Mouse (Mus musculus) left cerebral cortex, postnatal 10 days (tissue): ENCODE data around the gene Extl2. TPM values are rescaled to one million over a fixed set of nuclear protein-coding genes. Genes with fewer than 3 reads are reported as not detected.
A peak's percentile ranks its signal among the peaks of the same experiment; 100 is the strongest.

Experiments used
- DNase-seq, 2 experiments: peaks; one replicate each; pipeline ENCODE4 v3.0.0; 2021 to 2022; ENCODE audit warnings: low spot score in 2 of 2, mixed read lengths in 1 of 2; ENCODE audit errors: extremely low spot score in 1 of 2
- intact Hi-C: fragments of 180-260 bp; cut with DNase I; formaldehyde crosslinking; loops from one replicate; pipeline ENCODE4 v1.15.1; 2025
- total RNA-seq, 2 experiments: library from RNA; stranded (reverse); gene quantifications; 2 replicates each; pipeline ENCODE4 v1.2.3; 2021

Extl2 gene
- total RNA-seq, 2 experiments from 2014 or later, result 62.4 to 67.1 TPM

DNA sequence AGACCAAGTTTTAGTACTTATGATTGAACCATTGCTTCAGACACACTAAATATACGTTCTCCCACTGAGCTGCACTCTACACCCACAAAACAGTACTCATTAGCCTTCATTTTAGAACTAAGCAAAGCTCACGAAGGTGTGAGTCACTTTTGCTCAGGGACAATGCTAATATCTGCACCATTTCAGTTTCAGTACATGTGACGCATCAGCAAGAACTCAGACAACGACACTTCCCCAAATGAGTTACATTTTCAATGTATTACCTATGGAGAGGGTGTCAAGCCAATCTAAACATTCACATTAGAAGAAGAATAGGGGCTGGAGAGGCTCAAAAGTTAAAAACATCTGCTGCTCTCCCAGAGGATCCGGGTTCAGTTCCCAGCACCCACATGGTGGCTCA lies 10.3 kb upstream of the Extl2 start:
- DNase-seq, result no peak
- intact Hi-C loops, result no loop called here

DNA sequence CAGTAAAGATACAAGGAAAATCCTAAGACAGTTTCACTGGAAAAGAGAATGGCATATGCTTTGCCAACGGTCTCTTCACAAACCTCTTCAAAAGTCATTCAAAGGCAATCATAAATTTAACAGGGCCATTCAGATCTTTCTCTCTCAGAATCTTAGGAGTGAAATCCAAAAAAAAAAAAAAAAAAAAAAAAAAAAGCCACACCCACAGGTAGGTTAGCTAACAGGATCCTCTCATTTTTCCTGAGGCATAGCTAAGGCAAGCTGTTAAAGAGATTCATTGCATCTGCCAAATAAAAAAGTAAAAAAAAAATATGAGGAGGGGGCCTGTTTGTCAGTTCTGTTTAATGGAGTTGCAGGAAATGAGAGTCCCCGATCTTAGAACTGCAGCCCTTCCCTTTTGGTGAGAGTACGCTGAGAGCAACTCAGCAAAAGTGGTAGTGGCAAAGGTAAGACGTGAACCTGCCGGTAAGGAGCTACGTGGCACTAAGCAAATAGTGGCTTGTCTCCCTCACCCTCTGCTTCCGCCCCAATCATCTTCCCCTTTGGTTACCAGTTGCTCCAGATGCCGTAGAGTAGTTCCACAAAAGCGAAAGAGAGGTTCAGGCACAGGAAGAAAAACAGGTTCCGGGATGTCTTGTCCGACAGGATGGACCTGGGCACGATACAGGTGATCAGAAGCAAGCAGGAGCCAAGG lies 831 bp upstream of the Extl2 start:
- intact Hi-C loops, result no loop called here
- DNase-seq, result no peak

DNA sequence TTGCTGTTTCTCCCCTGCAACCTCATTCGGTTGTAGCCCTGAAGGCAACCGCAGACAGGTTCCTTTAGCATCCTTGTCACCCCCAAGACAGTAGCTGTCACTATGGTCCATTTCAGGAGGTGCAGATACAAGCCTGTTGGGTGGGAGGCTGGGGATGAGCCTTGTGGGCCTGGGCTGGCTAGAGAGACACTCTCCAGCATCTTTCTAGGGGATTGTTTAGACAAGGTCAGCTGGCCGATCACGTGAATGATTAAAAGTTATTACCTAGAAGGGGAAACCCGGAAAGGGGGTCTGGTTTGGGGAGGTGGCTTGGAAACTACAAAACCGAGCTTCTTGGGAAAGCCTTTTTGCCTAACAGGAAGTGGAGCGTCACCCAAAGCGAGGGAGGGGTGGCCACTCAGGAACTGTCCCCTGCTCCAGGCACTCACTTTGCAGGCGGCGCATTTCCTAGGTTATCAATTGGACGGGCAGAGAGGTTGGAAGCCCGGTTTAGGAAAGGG lies 729 bp downstream of the Extl2 start:
- peak; percentile 79 to 87 for DNase-seq
- intact Hi-C loops, result no loop called here

DNA sequence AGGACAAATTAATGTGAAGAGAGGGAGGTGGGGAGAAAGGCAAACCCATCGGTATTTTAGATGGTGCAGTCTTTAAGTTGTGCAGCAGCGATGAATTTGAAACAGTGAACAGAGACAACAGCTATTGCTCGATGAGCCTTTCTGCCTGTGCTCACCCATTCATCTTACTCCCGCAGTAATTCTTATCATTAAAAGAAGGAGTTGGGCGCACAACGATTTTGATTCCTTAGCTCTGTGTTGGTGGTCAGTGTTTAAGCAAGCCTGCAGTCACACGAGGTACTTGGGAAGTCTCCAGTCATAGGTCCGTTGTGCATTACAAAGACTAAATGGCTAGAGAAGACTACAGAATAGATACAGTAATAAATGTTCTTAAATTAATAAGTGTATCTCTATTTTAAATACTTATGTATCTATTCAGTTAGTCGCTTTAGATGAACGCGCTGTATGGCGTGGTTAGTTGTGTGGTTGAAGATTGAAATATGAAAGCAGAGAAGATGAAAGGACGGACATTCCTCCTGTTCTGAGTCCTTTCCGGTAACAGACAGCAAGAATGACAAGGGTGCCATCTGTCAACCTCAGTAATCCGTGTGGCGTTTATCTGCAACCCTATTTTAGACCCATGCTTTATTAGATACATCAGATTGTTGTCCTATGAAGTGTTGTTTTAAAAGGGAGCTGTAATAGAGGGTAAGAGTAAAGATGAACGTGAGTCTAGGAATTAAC lies 2.5 kb downstream of the Extl2 start:
- DNase-seq, result no peak
- intact Hi-C loops, result no loop called here

DNA sequence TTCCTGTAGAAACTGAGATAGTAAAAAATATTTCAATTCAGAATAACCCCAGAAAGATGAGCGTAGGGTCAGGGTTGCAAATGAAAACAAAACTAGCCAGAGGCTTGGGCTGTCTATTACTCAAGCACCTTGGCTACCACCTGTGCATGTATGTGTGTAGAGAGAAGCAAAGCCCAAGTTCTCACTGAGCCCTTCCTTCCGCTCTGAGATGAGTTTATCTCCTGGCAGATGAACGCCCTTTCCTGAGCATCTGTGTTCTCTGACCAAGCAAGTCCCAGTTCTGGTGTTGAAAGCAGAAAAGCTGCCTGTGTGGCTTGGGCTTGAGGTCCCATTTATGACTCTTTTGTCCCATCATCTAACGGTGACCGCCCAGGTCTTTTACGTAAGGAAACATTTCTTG lies 7.6 kb downstream of the Extl2 start:
- intact Hi-C loops, result no loop called here
- DNase-seq, result no peak

DNA sequence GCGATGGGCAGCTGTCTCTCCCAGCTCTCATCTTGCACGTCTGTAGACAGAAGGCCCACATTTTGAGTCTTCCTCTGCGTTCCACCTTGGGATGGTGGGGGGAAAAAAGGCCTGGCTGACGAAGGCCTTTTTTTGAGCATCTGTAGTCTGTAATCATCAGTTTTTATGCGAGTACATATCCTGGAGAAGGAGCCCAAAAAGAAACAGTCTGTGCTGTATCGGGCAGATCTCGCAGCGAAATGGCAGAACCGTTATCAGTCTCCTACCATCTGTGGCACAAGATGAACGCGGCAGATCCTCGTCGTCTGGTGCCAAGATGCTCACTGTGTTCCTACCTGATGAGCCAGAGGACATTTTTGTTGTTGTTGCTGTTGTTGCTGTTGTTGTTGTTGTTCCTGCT lies 8.9 kb downstream of the Extl2 start:
- intact Hi-C loops, result no loop called here
- DNase-seq, result peak in 1 of 2 experiments; percentile 27

DNA sequence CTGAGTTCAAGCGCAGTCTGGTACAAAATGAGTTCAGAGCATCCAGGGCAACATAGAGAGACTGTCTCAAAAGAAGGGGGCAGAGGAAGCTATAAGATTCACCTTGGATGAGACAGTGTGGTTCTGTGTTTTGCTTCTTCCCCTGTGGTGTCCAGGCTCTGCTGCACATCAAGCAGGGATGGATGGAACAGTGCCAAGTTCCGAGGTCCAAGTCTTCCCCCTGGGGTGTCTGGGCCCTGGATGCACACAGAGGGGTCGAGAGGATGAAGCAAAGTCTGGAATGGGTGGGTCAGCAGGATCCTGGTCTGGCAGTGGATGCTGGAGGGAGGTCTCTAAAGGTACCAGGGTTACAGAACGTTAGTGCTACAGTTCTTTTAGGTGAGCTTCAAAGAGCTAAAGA lies 11.3 kb downstream of the Extl2 start:
- peak in 1 of 2 experiments; percentile 33 for DNase-seq
- intact Hi-C loops, result no loop called here

DNA sequence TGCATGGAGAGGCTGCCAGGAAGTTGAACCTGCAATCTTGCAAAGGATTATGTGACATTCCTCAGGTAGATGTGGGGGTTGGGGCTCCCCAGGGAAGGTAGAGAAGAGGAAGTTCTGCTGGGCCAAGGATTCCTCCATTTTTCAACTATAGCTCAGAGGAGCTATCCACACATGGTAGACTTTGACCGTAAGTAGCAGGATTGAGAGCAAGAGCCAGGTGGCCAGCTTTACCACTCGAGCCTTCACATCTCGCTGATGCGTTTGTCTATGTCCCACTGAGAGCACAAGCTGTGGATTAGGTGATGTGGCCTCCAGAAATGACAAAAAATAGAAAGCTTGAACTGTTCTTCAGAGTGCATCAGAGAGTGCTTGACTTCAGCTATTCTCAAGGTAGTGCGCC lies 11.9 kb downstream of the Extl2 start:
- intact Hi-C loops, result no loop called here
- no peak for DNase-seq

DNA sequence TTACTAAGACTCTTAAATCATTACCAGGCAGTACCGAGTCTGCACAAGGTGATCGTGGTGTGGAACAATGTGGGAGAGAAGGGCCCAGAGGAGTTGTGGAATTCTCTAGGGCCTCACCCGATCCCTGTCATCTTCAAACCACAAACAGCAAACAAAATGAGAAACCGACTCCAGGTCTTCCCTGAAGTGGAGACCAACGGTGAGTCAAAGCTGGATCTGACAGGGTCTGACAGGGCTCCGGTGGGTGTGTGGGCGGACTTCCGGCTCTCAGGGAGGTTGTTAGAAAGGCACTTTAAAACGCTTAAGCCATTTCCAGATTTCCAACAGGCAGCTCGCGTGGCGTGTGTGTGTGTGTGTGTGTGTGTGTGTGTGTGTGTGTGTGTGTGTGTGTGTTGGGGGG lies 17.0 kb downstream of the Extl2 start:
- no peak for DNase-seq
- intact Hi-C loops, result no loop called here

DNA sequence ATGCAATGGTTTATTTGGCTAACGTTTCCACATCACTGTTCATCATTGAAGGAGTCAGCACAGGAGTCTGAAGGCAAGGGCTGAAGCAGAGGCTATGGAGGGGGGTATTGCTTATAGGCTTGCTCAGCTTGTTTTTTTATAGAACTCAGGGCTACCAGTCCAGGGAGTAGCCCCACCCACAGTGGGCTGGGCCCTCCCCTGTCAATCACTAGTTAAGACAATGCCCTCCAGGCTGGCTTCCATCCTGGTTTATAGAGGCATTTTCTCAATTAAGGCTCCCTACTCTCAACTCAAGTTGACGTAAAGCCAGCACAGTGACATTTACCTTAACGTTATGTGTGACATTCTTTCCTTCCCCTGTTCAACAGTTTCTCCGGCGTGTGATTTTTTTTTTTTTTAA lies 17.4 kb downstream of the Extl2 start:
- intact Hi-C loops, result no loop called here

DNA sequence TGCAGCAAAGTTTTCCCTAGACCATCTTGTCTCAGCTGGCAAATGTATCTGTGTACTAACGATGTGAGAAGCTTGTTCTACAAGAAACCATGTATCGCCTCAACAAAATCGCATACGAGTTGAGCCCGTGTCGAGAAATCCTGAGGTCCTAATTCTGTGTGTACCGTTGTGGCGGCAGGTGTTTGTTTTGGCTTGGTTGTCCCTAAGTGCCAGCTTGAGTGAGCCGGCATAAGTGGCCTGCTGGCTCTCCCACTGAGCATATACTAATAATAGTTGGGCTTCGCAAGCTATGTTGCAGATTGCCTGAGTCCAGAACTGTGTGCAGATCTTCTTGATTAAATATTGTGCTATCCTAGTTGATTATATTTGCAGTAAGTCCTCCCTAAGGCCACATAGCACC lies 18.4 kb downstream of the Extl2 start:
- no peak for DNase-seq

More for the DNA sequence above, 17.4 kb downstream of the Extl2 start:
- DNase-seq, result no peak

DNA sequence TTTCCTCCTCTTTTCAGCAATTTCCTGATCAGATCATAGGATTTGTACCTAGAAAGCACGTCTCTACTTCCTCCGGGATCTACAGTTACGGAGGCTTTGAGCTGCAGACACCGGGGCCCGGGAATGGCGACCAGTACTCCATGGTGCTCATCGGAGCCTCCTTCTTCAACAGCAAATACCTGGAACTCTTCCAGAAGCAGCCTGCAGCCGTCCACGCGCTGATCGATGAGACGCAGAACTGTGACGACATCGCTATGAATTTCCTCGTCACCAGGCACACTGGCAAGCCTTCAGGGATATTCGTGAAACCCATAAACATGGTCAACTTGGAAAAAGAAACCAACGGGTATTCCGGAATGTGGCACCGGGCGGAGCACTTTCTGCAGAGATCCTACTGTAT lies 19.7 kb downstream of the Extl2 start:
- no peak for DNase-seq
- intact Hi-C loops, result no loop called here

More for the DNA sequence above, 18.4 kb downstream of the Extl2 start:
- intact Hi-C loops, result no loop called here

DNA sequence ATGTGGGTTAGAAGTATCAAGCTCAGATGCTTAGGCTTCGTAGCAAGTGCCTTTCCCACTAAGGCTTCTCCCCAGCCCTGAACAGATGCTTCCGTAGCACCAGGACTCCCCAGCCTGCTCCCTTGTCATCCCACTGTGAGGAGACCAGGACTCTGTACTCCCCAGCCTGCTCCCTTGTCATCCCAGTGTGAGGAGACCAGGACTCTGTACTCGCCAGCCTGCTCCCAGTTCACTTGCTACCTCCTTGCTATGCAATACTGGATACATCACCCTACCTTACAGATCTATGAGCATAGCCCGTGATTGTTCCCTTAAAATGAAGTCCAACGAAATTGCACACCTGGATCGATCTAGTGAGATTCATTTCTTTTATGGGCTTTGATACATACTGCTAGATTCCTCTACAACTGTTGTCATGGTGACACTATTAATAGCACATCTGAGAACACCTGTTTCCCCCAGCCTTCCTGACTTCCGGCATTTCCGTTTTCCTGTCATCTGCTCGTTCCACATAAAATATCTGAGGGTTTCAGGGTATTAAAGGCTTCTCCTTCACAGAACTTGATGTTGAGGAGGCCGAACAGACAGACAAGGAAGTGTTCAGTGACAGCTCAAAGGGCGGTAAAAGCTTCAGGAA lies 23.0 kb downstream of the Extl2 start:
- intact Hi-C loops, result no loop called here
- DNase-seq, result no peak

DNA sequence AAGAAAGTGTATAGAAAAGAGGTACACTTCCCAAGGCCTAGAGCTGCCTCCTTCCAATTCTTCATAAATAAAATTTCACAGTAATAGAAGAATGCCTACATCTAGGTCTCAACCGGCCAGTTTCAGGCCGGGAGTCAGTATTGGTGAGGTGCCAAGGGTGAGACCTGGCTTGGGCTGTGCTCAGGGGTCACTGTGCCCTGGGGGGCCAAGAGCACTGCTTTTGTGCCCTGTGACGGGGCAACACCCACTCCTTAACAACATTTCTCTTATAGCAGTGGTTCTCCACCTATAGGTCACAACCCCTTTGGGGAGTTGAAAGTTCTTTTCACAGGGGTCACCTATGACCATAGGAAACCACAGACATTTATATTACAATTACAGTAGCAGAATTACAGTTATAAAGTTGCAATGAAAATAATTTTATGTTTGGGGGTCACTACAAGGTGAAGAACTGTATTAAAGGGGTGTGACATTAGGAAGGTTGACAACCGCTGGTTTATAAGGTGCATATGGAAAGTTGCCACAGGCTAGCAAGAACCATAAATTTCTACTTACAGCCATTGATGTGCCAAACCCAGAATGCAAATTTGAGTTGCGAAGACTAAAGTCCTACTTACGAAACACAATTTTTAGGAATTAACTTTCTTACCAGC lies 26.1 kb downstream of the Extl2 start:
- DNase-seq, result no peak
- intact Hi-C loops, result no loop called here

DNA sequence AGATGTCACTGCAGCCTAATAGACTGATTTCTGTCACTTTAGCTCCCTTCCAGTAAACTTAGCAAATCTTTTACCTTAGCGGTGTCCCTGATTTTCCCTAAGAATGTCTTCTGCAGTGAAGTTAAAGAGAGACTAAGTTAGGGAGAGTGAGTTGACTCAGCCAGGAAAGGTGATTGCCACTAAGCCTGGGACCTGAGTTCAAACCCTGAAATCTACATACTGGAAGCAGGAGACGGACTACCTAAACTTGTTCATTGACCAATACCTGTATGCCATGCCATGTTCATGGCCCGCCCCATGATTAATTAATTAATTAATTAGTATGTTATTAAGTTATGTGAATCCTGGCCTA lies 26.6 kb downstream of the Extl2 start:
- peak in 1 of 2 experiments; percentile 50 for DNase-seq
- intact Hi-C loops, result no loop called here

DNA sequence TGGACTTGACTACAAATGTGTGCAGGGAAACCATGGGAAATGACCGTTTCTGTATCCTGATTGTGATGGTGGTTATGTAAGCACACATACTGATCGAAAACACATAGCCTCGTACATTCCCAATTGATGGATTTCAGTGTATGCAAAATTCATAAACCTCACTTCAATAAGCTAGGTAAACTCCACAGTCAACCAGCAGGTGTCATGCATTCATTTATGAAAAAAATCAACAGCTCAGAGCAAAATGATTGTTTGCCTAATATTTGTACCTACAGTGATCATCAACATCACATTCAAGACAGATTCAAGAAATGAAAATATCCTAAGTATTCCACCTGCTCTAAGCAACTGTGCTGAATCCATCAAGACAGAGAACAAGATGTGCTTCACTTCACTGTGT lies 33.5 kb downstream of the Extl2 start:
- no peak for DNase-seq
- intact Hi-C loops, result loop anchor here (5.0 kb wide), 1 partner anchor 212 kb away; the partner anchor contains the start of gene Gpr88

DNA sequence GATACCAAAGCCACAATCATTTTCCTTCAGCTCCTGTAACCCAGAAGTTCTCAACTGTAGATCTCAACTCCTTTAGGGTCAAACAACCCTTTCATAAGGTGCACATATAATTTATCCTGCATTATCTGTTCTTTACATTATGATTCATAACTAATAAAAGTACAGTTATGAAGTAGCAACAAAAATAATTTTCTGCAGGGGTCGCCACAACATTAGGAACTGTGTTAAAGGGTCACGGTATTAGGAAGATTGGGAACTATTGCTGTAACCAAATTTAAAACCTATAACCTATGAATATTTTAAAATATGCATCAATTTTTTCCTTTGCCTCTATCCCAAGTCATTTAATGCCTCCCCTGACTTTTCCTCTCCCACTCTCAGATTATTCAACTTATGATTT lies 38.7 kb downstream of the Extl2 start:
- no peak for DNase-seq
- intact Hi-C loops, result no loop called here

DNA sequence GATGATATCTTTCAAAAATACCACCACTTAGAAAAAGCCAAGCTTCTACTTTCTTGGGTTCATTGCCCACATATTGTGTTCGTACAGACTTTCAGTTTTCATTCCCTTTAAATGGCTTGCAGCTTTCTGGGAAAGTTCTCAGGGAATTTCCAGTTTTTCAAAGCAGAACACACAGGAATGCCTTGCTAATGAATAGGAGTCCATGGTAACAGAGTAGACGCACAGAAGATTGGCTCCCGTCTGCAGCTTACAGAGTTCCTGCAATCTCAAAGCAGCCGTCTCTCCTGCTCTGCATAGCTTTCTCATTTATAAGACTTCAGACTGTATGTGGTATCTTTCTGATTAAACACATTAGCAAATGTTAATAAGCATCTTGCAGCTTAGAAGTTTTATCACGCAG lies 39.8 kb downstream of the Extl2 start:
- no peak for DNase-seq
- intact Hi-C loops, result no loop called here

DNA sequence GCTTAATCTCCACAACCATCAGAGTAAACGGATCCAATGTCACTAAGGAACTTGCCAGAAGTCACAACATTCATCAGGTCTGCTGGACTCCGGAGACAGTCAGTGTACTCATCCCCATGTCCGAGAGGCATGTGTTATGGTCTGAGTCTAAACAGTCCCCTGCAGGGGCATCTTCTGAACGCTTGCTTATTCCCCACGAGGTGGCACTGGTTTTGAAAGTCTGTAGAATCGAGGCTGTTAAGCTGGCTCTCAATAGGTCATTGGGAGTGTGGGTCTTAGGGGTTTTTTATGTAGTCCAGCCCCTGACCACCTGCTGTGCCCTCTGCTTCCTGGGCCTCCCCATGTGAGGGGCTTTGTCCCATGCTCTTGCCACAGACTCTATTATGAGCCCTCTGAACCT lies 49.8 kb downstream of the Extl2 start:
- intact Hi-C loops, result no loop called here
- DNase-seq, result no peak

DNA sequence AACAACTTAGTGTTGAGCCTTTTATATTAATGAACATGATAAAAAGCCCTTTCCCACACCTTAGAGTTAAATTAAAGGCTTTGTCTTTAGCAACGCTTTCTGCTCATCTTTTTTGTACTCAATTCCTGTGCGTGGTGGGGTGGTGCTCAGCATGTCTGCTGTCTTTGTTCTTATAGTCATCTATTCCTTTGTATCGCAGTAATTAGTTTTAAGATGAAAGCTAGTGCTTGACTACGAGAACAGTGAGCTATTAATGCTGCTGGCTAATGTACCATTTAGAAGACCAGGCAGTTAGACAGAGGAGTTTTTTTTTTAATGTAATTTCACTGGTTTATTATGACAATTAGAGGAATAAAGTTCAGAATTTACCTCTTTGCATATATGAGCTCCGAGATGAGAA lies 53.1 kb downstream of the Extl2 start:
- DNase-seq, result no peak
- intact Hi-C loops, result no loop called here
